Mouse (Mus musculus): ENCODE measurements around the gene Arfip2. TPM values are rescaled to one million over a fixed set of nuclear protein-coding genes. Genes with fewer than 3 reads are reported as not detected.

The Arfip2 gene
- total and polyA plus RNA-seq, 3 experiments: 78.4 to 108 TPM; not detected in 1

DNA sequence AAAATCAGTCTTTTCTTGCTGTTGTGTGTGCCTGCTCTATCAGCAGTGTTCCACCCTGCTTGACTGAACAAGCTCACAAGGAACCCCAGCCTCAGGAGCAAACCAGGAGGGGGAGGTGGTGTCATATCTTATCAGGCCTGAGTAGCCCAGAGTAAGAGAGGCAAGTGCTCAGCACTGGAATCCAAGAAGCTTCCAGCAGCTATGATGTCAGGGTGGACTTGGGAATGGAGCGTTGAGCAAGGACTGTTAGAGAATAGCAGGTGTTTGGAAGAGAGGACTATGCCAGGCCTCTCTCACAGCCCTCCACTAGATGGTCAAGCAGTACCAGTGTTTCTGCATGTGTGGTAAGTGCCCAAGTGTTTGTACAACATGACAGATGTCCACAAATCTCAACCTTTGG is 24.5 kb downstream of the Arfip2 start:
- no peaks in the 10 kb centered on the region for H3K36me3 ChIP-seq (ENCODE audit: control insufficient read depth in 1 of 2, insufficient read depth in 2 of 2, low read length in 2 of 2)
- H3K79me2 ChIP-seq (ENCODE audit: control insufficient read depth, insufficient read depth, low read length, poor library complexity): no peaks in the 10 kb centered on the region
- no peak overlapping the region for H3K27ac ChIP-seq (ENCODE audit: control insufficient read depth, low read depth, low read length)
- H3K9me3 ChIP-seq (replicated peaks; ENCODE audit: insufficient read depth, low read length): no peaks in the 10 kb centered on the region
- TF ChIP-seq MAFK (IDR thresholded peaks at IDR 0.05; ENCODE audit: borderline replicate concordance, low read depth, low read length) (no peak), POLR2AphosphoS5 (IDR thresholded peaks at IDR 0.05; ENCODE audit: borderline replicate concordance, low read depth, low read length) (no peak), UBTF (IDR thresholded peaks at IDR 0.05; ENCODE audit: borderline replicate concordance, insufficient read depth, low read depth, low read length) (no peak), TAL1 (IDR thresholded peaks at IDR 0.05; ENCODE audit: low read length) (no peak), ZMIZ1 (IDR thresholded peaks at IDR 0.05; ENCODE audit: low read depth, low read length) (no peak), ZNF384 (IDR thresholded peaks at IDR 0.05; ENCODE audit: low read depth, low read length) (no peak), ELF1 (IDR thresholded peaks at IDR 0.05; ENCODE audit: low read depth, low read length) (no peak), SMC3 (IDR thresholded peaks at IDR 0.05; ENCODE audit: low read depth, low read length) (no peak), BHLHE40 (IDR thresholded peaks at IDR 0.05; ENCODE audit: borderline replicate concordance, low read depth, low read length) (no peak), RCOR1 (IDR thresholded peaks at IDR 0.05; ENCODE audit: low read depth, low read length) (no peak), CHD1 (IDR thresholded peaks at IDR 0.05; ENCODE audit: low read depth, low read length) (no peak), KAT2A (conservative IDR thresholded peaks at IDR 0.05; ENCODE audit: low read depth, low read length) (no peak), NELFE (IDR thresholded peaks at IDR 0.05; ENCODE audit: low read depth, low read length) (no peak)
- H3K9ac ChIP-seq (ENCODE audit: control insufficient read depth, low read depth, low read length, poor library complexity, severe bottlenecking): no peak overlapping the region
- H3K27me3 ChIP-seq (ENCODE audit: control insufficient read depth in 1 of 2, insufficient read depth in 2 of 2, low read length in 2 of 2): no peaks in the 10 kb centered on the region
- DNase-seq (ENCODE audit: low read depth, low spot score): peak; percentile 31
- no peak overlapping the region for H3K4me3 ChIP-seq (ENCODE audit: control insufficient read depth in 1 of 2, insufficient read depth in 1 of 2, low read depth in 2 of 2, low read length in 2 of 2)
- no peaks in the 10 kb centered on the region for H3K4me1 ChIP-seq (ENCODE audit: control insufficient read depth in 1 of 2, insufficient read depth in 2 of 2, low read length in 2 of 2)

- no peaks in the 10 kb centered on the region for H3K9me3 ChIP-seq (replicated peaks; ENCODE audit: insufficient read depth, low read length)
- H3K27me3 ChIP-seq (ENCODE audit: control insufficient read depth in 1 of 2, insufficient read depth in 2 of 2, low read length in 2 of 2): no peaks in the 10 kb centered on the region
- no peak overlapping the region for H3K27ac ChIP-seq (ENCODE audit: control insufficient read depth, low read depth, low read length)
- no peak overlapping the region for H3K4me3 ChIP-seq (ENCODE audit: control insufficient read depth in 1 of 2, insufficient read depth in 1 of 2, low read depth in 2 of 2, low read length in 2 of 2)
- H3K9ac ChIP-seq (ENCODE audit: control insufficient read depth, low read depth, low read length, poor library complexity, severe bottlenecking): no peak overlapping the region
- DNase-seq (ENCODE audit: low read depth, low spot score): no peak
- no peak for TF ChIP-seq ZC3H11A (IDR thresholded peaks at IDR 0.05; ENCODE audit: low read depth, low read length)
- peaks cover 0 to 4% of the 10 kb centered on the region in 2 experiments; a peak in 2 of 4 replicates for H3K36me3 ChIP-seq (ENCODE audit: control insufficient read depth in 1 of 2, insufficient read depth in 2 of 2, low read length in 2 of 2)
- no peaks in the 10 kb centered on the region for H3K79me2 ChIP-seq (ENCODE audit: control insufficient read depth, insufficient read depth, low read length, poor library complexity)
- H3K4me1 ChIP-seq (ENCODE audit: control insufficient read depth in 1 of 2, insufficient read depth in 2 of 2, low read length in 2 of 2): peaks cover 2 to 4% of the 10 kb centered on the region in 2 experiments; a peak in 2 of 4 replicates
Observed at GRCm38 (mm10) chr7:105614400-105614799, 25.8 kb downstream of the Arfip2 start.

- no peak for TF ChIP-seq SIN3A (IDR thresholded peaks at IDR 0.05; ENCODE audit: low read length)
- no peak for TF ChIP-seq RAD21 (IDR thresholded peaks at IDR 0.05; ENCODE audit: low read depth, low read length)
- TF ChIP-seq ZC3H11A (IDR thresholded peaks at IDR 0.05; ENCODE audit: low read depth, low read length): no peak
- TF ChIP-seq UBTF (IDR thresholded peaks at IDR 0.05; ENCODE audit: borderline replicate concordance, insufficient read depth, low read depth, low read length): no peak
- no peak for TF ChIP-seq MXI1 (IDR thresholded peaks at IDR 0.05; ENCODE audit: low read depth, low read length)
- no peak for TF ChIP-seq MEF2A (IDR thresholded peaks at IDR 0.05; ENCODE audit: extremely low read depth, insufficient replicate concordance, low read depth, low read length, poor library complexity, severe bottlenecking)
- TF ChIP-seq POLR2A (IDR thresholded peaks at IDR 0.05; ENCODE audit: control insufficient read depth in 1 of 2, insufficient read depth in 1 of 2, low read depth in 1 of 2, low read length in 2 of 2, poor library complexity in 1 of 2): no peak
- TF ChIP-seq USF2 (IDR thresholded peaks at IDR 0.05; ENCODE audit: borderline replicate concordance in 1 of 2, insufficient read depth in 1 of 2, low read depth in 1 of 2, low read length in 2 of 2): no peak
- TF ChIP-seq SMC3 (IDR thresholded peaks at IDR 0.05; ENCODE audit: low read depth, low read length): no peak
- no peak for TF ChIP-seq NELFE (IDR thresholded peaks at IDR 0.05; ENCODE audit: low read depth, low read length)
- TF ChIP-seq MAFK (IDR thresholded peaks at IDR 0.05; ENCODE audit: borderline replicate concordance, low read depth, low read length): no peak
- no peak for TF ChIP-seq MYB (IDR thresholded peaks at IDR 0.05; ENCODE audit: low read depth, low read length)
- Histone ChIP-seq H3K27me3 (ENCODE audit: control insufficient read depth in 1 of 2, insufficient read depth in 2 of 2, low read length in 2 of 2) (no peaks in the 10 kb centered on the region), H3K9ac (ENCODE audit: control insufficient read depth, low read depth, low read length, poor library complexity, severe bottlenecking) (no peak overlapping the region), H3K27ac (ENCODE audit: control insufficient read depth, low read depth, low read length) (no peak overlapping the region), H3K36me3 (ENCODE audit: control insufficient read depth in 1 of 2, insufficient read depth in 2 of 2, low read length in 2 of 2) (peaks cover 0 to 11% of the 10 kb centered on the region in 2 experiments; a peak in 2 of 4 replicates), H3K9me3 (replicated peaks; ENCODE audit: insufficient read depth, low read length) (no peaks in the 10 kb centered on the region), H3K79me2 (ENCODE audit: control insufficient read depth, insufficient read depth, low read length, poor library complexity) (no peaks in the 10 kb centered on the region), H3K4me1 (ENCODE audit: control insufficient read depth in 1 of 2, insufficient read depth in 2 of 2, low read length in 2 of 2) (peaks cover 2 to 14% of the 10 kb centered on the region in 2 experiments; a peak in 2 of 4 replicates), H3K4me3 (ENCODE audit: control insufficient read depth in 1 of 2, insufficient read depth in 1 of 2, low read depth in 2 of 2, low read length in 2 of 2) (no peak overlapping the region)
- DNase-seq (ENCODE audit: low read depth, low spot score): no peak
Observed at GRCm38 (mm10) chr7:105611767-105612166, 28.4 kb downstream of the Arfip2 start.

All from MEL (cell line).